Mouse (Mus musculus): ENCODE data around the gene Trib2. TPM values are rescaled to one million over a fixed set of nuclear protein-coding genes. Genes with fewer than 3 reads are reported as not detected.

Trib2 gene
- polyA plus RNA-seq, 1 experiment from 2014 or later = 20.5 TPM

GRCm38 (mm10) chr12:15765238-15765637, 51.5 kb downstream of the Trib2 start:
- peaks cover 5% of the 10 kb centered on the region; the same call in 1 of the 2 replicates for H3K4me1 ChIP-seq (ENCODE audit: control insufficient read depth, insufficient read depth, low read length)
- no peak overlapping the region for H3K4me2 ChIP-seq (ENCODE audit: low read depth, low read length)
- 34% methylated on average over 1 of the region's 1 CpGs for WGBS
- H3K9me3 ChIP-seq (replicated peaks; ENCODE audit: control insufficient read depth, low read length) = no peaks in the 10 kb centered on the region
- H3K27me3 ChIP-seq (ENCODE audit: control insufficient read depth, insufficient read depth, low read length) = no peaks in the 10 kb centered on the region
- H3K4me3 ChIP-seq (replicated peaks; ENCODE audit: low read length) = no peak overlapping the region
- H3K27ac ChIP-seq (ENCODE audit: low read length) = no peak overlapping the region
- no peak for ATAC-seq (ENCODE audit: insufficient read depth, low FRiP score)
- H3K36me3 ChIP-seq (ENCODE audit: control insufficient read depth, insufficient read depth, low read length) = no peaks in the 10 kb centered on the region
- no peak overlapping the region for H3K9ac ChIP-seq (ENCODE audit: low read length)

GRCm38 (mm10) chr12:15761453-15762116, 55.1 kb downstream of the Trib2 start:
- no peak overlapping the region for H3K4me3 ChIP-seq (replicated peaks; ENCODE audit: low read length)
- peaks cover 5% of the 10 kb centered on the region; the same call in 1 of the 2 replicates for H3K4me1 ChIP-seq (ENCODE audit: control insufficient read depth, insufficient read depth, low read length)
- no peak overlapping the region for H3K9ac ChIP-seq (ENCODE audit: low read length)
- WGBS = 82% methylated on average over 8 of the region's 8 CpGs
- no peak overlapping the region for H3K27ac ChIP-seq (ENCODE audit: low read length)
- H3K36me3 ChIP-seq (ENCODE audit: control insufficient read depth, insufficient read depth, low read length) = no peaks in the 10 kb centered on the region
- no peaks in the 10 kb centered on the region for H3K27me3 ChIP-seq (ENCODE audit: control insufficient read depth, insufficient read depth, low read length)
- H3K4me2 ChIP-seq (ENCODE audit: low read depth, low read length) = no peak overlapping the region
- no peaks in the 10 kb centered on the region for H3K9me3 ChIP-seq (replicated peaks; ENCODE audit: control insufficient read depth, low read length)
- ATAC-seq (ENCODE audit: insufficient read depth, low FRiP score) = no peak

GRCm38 (mm10) chr12:15760684-15761083, 56.0 kb downstream of the Trib2 start:
- Histone ChIP-seq H3K4me1 (ENCODE audit: control insufficient read depth, insufficient read depth, low read length) (0 out of 2 replicates have a peak, but pooled peaks cover 2% of the 10 kb centered on the region), H3K9ac (ENCODE audit: low read length) (no peak overlapping the region), H3K9me3 (replicated peaks; ENCODE audit: control insufficient read depth, low read length) (no peaks in the 10 kb centered on the region), H3K4me3 (replicated peaks; ENCODE audit: low read length) (no peak overlapping the region), H3K27me3 (ENCODE audit: control insufficient read depth, insufficient read depth, low read length) (no peaks in the 10 kb centered on the region), H3K4me2 (ENCODE audit: low read depth, low read length) (no peak overlapping the region), H3K36me3 (ENCODE audit: control insufficient read depth, insufficient read depth, low read length) (no peaks in the 10 kb centered on the region), H3K27ac (ENCODE audit: low read length) (no peak overlapping the region)
- 73% methylated on average over 4 of the region's 4 CpGs for WGBS
- ATAC-seq (ENCODE audit: insufficient read depth, low FRiP score) = no peak

- WGBS = 35% methylated on average over 2 of the region's 2 CpGs
Measured at GRCm38 (mm10) chr12:15758866-15759265, 57.9 kb downstream of the Trib2 start.

GRCm38 (mm10) chr12:15757351-15757750, 59.4 kb downstream of the Trib2 start:
- no peaks in the 10 kb centered on the region for H3K27me3 ChIP-seq (ENCODE audit: control insufficient read depth, insufficient read depth, low read length)
- no peak overlapping the region for H3K27ac ChIP-seq (ENCODE audit: low read length)
- no peak overlapping the region for H3K4me2 ChIP-seq (ENCODE audit: low read depth, low read length)
- H3K4me3 ChIP-seq (replicated peaks; ENCODE audit: low read length) = no peak overlapping the region
- H3K4me1 ChIP-seq (ENCODE audit: control insufficient read depth, insufficient read depth, low read length) = peaks cover 3% of the 10 kb centered on the region; the same call in 1 of the 2 replicates
- no peaks in the 10 kb centered on the region for H3K36me3 ChIP-seq (ENCODE audit: control insufficient read depth, insufficient read depth, low read length)
- ATAC-seq (ENCODE audit: insufficient read depth, low FRiP score) = no peak
- no peaks in the 10 kb centered on the region for H3K9me3 ChIP-seq (replicated peaks; ENCODE audit: control insufficient read depth, low read length)
- H3K9ac ChIP-seq (ENCODE audit: low read length) = no peak overlapping the region
- WGBS = 67% methylated on average over 8 of the region's 8 CpGs

More at GRCm38 (mm10) chr12:15758866-15759265, 57.9 kb downstream of the Trib2 start:
- H3K36me3 ChIP-seq (ENCODE audit: control insufficient read depth, insufficient read depth, low read length) = no peaks in the 10 kb centered on the region
- no peaks in the 10 kb centered on the region for H3K27me3 ChIP-seq (ENCODE audit: control insufficient read depth, insufficient read depth, low read length)
- ATAC-seq (ENCODE audit: insufficient read depth, low FRiP score) = no peak
- H3K4me2 ChIP-seq (ENCODE audit: low read depth, low read length) = no peak overlapping the region
- no peak overlapping the region for H3K27ac ChIP-seq (ENCODE audit: low read length)
- H3K9ac ChIP-seq (ENCODE audit: low read length) = no peak overlapping the region
- H3K4me1 ChIP-seq (ENCODE audit: control insufficient read depth, insufficient read depth, low read length) = peaks cover 3% of the 10 kb centered on the region; the same call in 1 of the 2 replicates
- H3K9me3 ChIP-seq (replicated peaks; ENCODE audit: control insufficient read depth, low read length) = no peaks in the 10 kb centered on the region
- no peak overlapping the region for H3K4me3 ChIP-seq (replicated peaks; ENCODE audit: low read length)

- Histone ChIP-seq H3K9me3 (replicated peaks; ENCODE audit: control insufficient read depth, low read length) (no peaks in the 10 kb centered on the region), H3K4me3 (replicated peaks; ENCODE audit: low read length) (no peak overlapping the region), H3K27me3 (ENCODE audit: control insufficient read depth, insufficient read depth, low read length) (no peaks in the 10 kb centered on the region), H3K36me3 (ENCODE audit: control insufficient read depth, insufficient read depth, low read length) (no peaks in the 10 kb centered on the region), H3K27ac (ENCODE audit: low read length) (no peak overlapping the region; the same call in 1 of the 2 replicates), H3K9ac (ENCODE audit: low read length) (no peak overlapping the region), H3K4me1 (ENCODE audit: control insufficient read depth, insufficient read depth, low read length) (peaks cover 3% of the 10 kb centered on the region; the same call in 1 of the 2 replicates), H3K4me2 (ENCODE audit: low read depth, low read length) (no peak overlapping the region)
- WGBS = 30% methylated on average over 2 of the region's 2 CpGs
- no peak for ATAC-seq (ENCODE audit: insufficient read depth, low FRiP score)
Measured at GRCm38 (mm10) chr12:15755030-15755690, 61.6 kb downstream of the Trib2 start.

- Histone ChIP-seq H3K4me1 (ENCODE audit: control insufficient read depth, insufficient read depth, low read length) (peaks cover 3% of the 10 kb centered on the region; the same call in 1 of the 2 replicates), H3K9me3 (replicated peaks; ENCODE audit: control insufficient read depth, low read length) (no peaks in the 10 kb centered on the region), H3K36me3 (ENCODE audit: control insufficient read depth, insufficient read depth, low read length) (no peaks in the 10 kb centered on the region), H3K4me2 (ENCODE audit: low read depth, low read length) (no peak overlapping the region), H3K27me3 (ENCODE audit: control insufficient read depth, insufficient read depth, low read length) (no peaks in the 10 kb centered on the region), H3K27ac (ENCODE audit: low read length) (no peak overlapping the region; the same call in 1 of the 2 replicates), H3K4me3 (replicated peaks; ENCODE audit: low read length) (no peak overlapping the region), H3K9ac (ENCODE audit: low read length) (no peak overlapping the region)
- WGBS = 44% methylated on average over 2 of the region's 2 CpGs
- no peak for ATAC-seq (ENCODE audit: insufficient read depth, low FRiP score)
Measured at GRCm38 (mm10) chr12:15754602-15755001, 62.1 kb downstream of the Trib2 start.

GRCm38 (mm10) chr12:15749646-15750195, 67.0 kb downstream of the Trib2 start:
- Histone ChIP-seq H3K36me3 (ENCODE audit: control insufficient read depth, insufficient read depth, low read length) (no peaks in the 10 kb centered on the region), H3K4me2 (ENCODE audit: low read depth, low read length) (no peak overlapping the region), H3K9me3 (replicated peaks; ENCODE audit: control insufficient read depth, low read length) (no peaks in the 10 kb centered on the region), H3K4me3 (replicated peaks; ENCODE audit: low read length) (no peak overlapping the region), H3K27me3 (ENCODE audit: control insufficient read depth, insufficient read depth, low read length) (no peaks in the 10 kb centered on the region), H3K4me1 (ENCODE audit: control insufficient read depth, insufficient read depth, low read length) (peaks cover 4% of the 10 kb centered on the region; the same call in 1 of the 2 replicates), H3K27ac (ENCODE audit: low read length) (no peak overlapping the region), H3K9ac (ENCODE audit: low read length) (no peak overlapping the region)
- WGBS = 38% methylated on average over 4 of the region's 4 CpGs
- no peak for ATAC-seq (ENCODE audit: insufficient read depth, low FRiP score)

DNA sequence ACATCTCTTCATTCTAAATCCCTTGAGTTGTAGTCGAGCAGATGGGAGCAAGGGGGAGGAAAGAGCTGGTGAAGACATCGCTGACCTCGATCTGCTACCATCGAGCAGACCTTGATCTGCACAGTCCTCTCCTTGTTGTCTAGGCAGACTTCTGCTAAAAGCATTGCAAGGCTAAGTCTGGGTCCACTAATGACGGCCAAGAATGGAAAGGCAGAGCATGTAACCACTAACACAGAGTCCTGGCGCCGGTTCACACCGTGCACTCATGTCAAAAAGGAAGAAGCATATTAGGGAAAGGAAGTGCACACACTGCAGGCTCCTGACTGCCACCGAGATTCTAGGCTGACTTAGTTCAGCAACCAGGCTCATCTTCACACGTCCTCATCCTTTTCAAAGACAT, 71.0 kb downstream of the Trib2 start:
- no peak overlapping the region for H3K4me3 ChIP-seq (replicated peaks; ENCODE audit: low read length)
- WGBS = 47% methylated on average over 10 of the region's 10 CpGs

More for the DNA sequence above, 71.0 kb downstream of the Trib2 start:
- Histone ChIP-seq H3K36me3 (ENCODE audit: control insufficient read depth, insufficient read depth, low read length) (no peaks in the 10 kb centered on the region), H3K9me3 (replicated peaks; ENCODE audit: control insufficient read depth, low read length) (no peaks in the 10 kb centered on the region), H3K27ac (ENCODE audit: low read length) (no peak overlapping the region), H3K9ac (ENCODE audit: low read length) (no peak overlapping the region), H3K4me1 (ENCODE audit: control insufficient read depth, insufficient read depth, low read length) (0 out of 2 replicates have a peak, but pooled peaks cover 4% of the 10 kb centered on the region), H3K27me3 (ENCODE audit: control insufficient read depth, insufficient read depth, low read length) (no peaks in the 10 kb centered on the region), H3K4me2 (ENCODE audit: low read depth, low read length) (no peak overlapping the region)
- 0 out of 2 replicates have a peak, but pooled peaks have one; percentile 33 for ATAC-seq (ENCODE audit: insufficient read depth, low FRiP score)
